Mouse (Mus musculus) liver, embryonic 16.5 days (tissue): ENCODE measurements around the gene Zc3h6. TPM values are rescaled to one million over a fixed set of nuclear protein-coding genes. Genes with fewer than 3 reads are reported as not detected.
A peak's percentile ranks its signal among the peaks of the same experiment; 100 is the strongest.

Source experiments
- ATAC-seq: fragments of 200-750 bp; cut with Nextera tagmentation; 2 replicates; pipeline ENCODE4 v1.8.0; 2017; ENCODE audit warnings: low read depth, mild to moderate bottlenecking, moderate number of reproducible peaks, moderate library complexity
- H3K27ac ChIP-seq: fragments of 300-500 bp; sonication (generic); 2 replicates; pipeline ENCODE4 v1.5.1; 2014; ENCODE audit warnings: mild to moderate bottlenecking, low read length
- H3K27me3 ChIP-seq: fragments of 300-500 bp; sonication (generic); 2 replicates; pipeline ENCODE4 v1.6.1; 2014; ENCODE audit warnings: low read depth, low read length, mixed read lengths; ENCODE audit not compliant: control insufficient read depth, insufficient read depth
- H3K36me3 ChIP-seq: fragments of 300-500 bp; sonication (generic); 2 replicates; pipeline ENCODE4 v1.6.1; 2014; ENCODE audit warnings: mild to moderate bottlenecking; ENCODE audit not compliant: control insufficient read depth, insufficient read depth
- H3K4me1 ChIP-seq: fragments of 300-500 bp; sonication (generic); 2 replicates; pipeline ENCODE4 v1.6.1; 2014; ENCODE audit warnings: low read depth, low read length, mixed read lengths; ENCODE audit not compliant: control insufficient read depth
- H3K4me2 ChIP-seq: fragments of 300-500 bp; sonication (generic); 2 replicates; pipeline ENCODE4 v1.6.1; 2014; ENCODE audit warnings: low read depth, low read length, mixed read lengths
- H3K4me3 ChIP-seq: fragments of 300-500 bp; sonication (generic); 2 replicates; pipeline ENCODE4 v1.5.1; 2014; ENCODE audit warnings: low read depth, mild to moderate bottlenecking, low read length
- H3K9ac ChIP-seq: fragments of 300-500 bp; sonication (generic); 2 replicates; pipeline ENCODE4 v1.6.1; 2014; ENCODE audit warnings: low read depth, low read length
- H3K9me3 ChIP-seq: fragments of 300-500 bp; sonication (generic); replicated peaks from 2 replicates; pipeline ENCODE4 v1.6.1; 2016; ENCODE audit warnings: low read length; ENCODE audit not compliant: control insufficient read depth
- WGBS: fragments of 180-500 bp; shearing (Covaris S2); extraction: QIAGEN DNeasy Blood & Tissue Kit; methylation state at CpG from one replicate; pipeline ENCODE4 v1.1.7; 2014; ENCODE audit not compliant: insufficient replicate concordance; 5-methylcytosine and 5-hydroxymethylcytosine counted together
- polyA plus RNA-seq: library from polyadenylated mRNA; unstranded; fragments of >200 nt; fragmentation: Nextera tagmentation; extraction: Ambion mirVana; gene quantifications from 2 replicates; pipeline ENCODE4 v1.2.1, GENCODE M21; 2015

Gene Zc3h6
- polyA plus RNA-seq, 1 experiment from 2014 or later, result 0.61 TPM

DNA sequence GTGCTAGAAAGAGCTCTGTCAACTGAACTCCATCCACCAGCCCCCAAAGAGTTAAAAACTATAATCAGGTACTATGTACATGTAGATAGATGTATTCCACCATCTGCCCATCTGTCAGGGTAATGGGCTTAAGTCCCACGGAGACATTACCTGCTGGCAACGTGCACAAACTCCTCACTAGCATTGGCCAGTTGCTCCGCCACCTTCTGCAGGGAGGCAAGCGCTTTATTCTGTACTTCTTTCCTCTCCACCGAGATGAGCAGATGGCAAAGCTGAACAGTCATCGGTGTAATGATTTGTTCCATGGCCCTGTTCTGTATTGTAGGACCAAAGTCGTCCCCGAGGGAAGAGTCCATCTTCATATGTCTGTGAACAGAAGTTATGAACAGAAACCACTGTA is 80.6 kb downstream of the Zc3h6 start, which contains the start of gene Vinac1:
Vinac1 (minus strand) TSS at position 362 of the 400 bp plus-strand sequence.
- no peak within 1 kb of the TSS for H3K27ac ChIP-seq

DNA sequence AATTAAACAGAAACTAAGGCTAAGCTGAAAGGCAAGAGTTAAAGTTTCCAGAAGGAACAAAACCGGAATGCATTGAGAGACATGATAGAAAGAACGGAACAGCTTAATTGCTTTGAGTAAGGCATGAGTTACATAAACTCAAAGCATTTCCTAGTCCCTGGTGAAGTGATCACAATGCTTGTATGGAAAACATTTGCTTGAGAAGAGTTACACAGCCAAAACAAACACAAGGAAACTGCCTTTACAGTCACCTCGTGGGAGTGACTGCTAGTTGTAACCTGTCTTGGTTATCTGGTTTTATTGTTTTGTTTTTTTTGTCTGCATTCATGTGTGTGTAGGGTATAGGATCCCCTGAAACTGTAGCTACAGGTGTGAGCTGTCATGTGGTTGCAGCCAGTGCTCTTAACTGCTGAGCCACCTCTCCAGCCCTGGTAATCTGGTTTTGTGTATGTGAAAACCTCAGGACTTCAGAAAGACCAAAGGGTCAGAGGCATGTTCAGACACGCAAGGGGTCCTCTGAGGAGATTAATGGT is 85.3 kb downstream of the Zc3h6 start:
- H3K27ac ChIP-seq, result no peak overlapping the region
- no peak for ATAC-seq
- no peaks in the 10 kb centered on the region for H3K36me3 ChIP-seq
- peaks cover 6% of the 10 kb centered on the region for H3K4me1 ChIP-seq
- no peak overlapping the region for H3K4me2 ChIP-seq
- H3K4me3 ChIP-seq, result no peak overlapping the region
- H3K9me3 ChIP-seq, result no peaks in the 10 kb centered on the region
- H3K27me3 ChIP-seq, result no peaks in the 10 kb centered on the region
- 45% methylated on average over 4 of the region's 4 CpGs for WGBS
- H3K9ac ChIP-seq, result no peak overlapping the region

More for the DNA sequence above, 80.6 kb downstream of the Zc3h6 start, which contains the start of gene Vinac1:
- Histone ChIP-seq H3K4me3 (no peak within 1 kb of the TSS), H3K36me3 (no peaks in the 10 kb centered on the region), H3K9ac (no peak within 1 kb of the TSS), H3K9me3 (no peaks in the 10 kb centered on the region), H3K4me1 (no peaks in the 10 kb centered on the region), H3K4me2 (no peak within 1 kb of the TSS), H3K27me3 (no peaks in the 10 kb centered on the region)
- WGBS, result 62% methylated on average over 8 of the region's 8 CpGs
- no peak for ATAC-seq

DNA sequence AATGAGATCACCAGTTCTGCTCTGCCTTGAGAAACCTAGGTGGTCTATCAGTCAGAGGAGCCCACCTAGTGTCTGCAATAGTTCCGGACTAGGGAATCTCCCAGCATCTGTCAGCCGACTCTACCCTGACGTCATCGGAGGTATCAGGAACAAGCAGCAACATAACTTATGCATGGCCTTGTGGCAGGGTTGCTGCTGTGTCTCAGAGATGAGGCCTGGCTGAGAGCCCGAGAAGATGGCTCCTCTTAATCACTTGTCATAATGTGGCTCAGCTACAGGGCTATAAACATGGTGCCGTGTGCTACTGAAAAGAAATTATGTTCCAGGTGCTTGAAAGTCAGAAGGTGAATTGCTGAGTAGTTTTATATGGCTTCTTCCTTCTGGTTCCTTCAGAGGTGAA is 88.5 kb downstream of the Zc3h6 start:
- ATAC-seq, result no peak
- Histone ChIP-seq H3K27ac (no peak overlapping the region), H3K36me3 (no peaks in the 10 kb centered on the region), H3K27me3 (no peaks in the 10 kb centered on the region), H3K4me2 (no peak overlapping the region), H3K9me3 (no peaks in the 10 kb centered on the region), H3K4me1 (peaks cover 18% of the 10 kb centered on the region), H3K9ac (no peak overlapping the region), H3K4me3 (no peak overlapping the region)
- 74% methylated on average over 6 of the region's 6 CpGs for WGBS

DNA sequence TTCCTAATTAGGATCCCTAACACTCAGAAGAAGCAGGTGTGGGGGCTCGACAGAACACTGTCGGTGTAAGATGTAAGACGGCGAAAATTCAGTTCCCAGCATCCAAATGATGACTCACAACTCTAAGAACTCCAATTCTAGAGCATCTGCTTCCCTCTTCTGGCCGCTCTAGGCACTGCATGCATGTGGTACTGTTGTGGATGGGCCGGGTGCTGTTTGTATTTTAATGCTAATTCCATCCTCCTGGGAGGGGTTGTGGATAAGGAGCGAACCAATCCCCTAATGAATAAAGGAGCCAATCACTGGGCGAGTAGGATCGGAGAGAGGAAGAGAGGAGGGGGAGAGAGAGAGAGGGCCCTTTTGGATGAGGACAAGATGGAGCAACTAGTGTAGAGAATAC is 89.4 kb downstream of the Zc3h6 start:
- Histone ChIP-seq H3K4me3 (no peak overlapping the region), H3K4me2 (no peak overlapping the region), H3K27me3 (no peaks in the 10 kb centered on the region), H3K27ac (no peak overlapping the region), H3K9ac (no peak overlapping the region), H3K36me3 (no peaks in the 10 kb centered on the region), H3K9me3 (no peaks in the 10 kb centered on the region), H3K4me1 (peaks cover 18% of the 10 kb centered on the region)
- ATAC-seq, result no peak
- WGBS, result 53% methylated on average over 9 of the region's 9 CpGs

DNA sequence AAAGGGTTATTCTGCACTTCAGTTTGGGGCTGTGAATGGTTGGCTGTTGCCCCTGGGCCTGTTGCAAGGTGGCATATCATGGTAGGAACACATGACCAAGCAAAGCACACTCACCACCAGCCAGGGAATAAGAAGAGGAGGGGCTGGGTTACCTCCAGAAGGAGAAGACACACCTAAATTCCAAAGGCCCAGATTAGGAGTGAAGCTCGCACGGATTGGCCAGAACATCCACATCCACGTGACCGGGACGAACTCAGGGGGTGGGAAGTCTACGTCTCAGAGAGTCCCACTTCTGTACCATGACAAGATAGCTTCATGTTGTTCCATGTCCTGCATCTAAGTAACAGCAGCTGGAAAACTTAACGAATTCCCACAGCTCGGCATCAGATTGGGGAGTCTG is 90.1 kb downstream of the Zc3h6 start:
- Histone ChIP-seq H3K4me3 (no peak overlapping the region), H3K27me3 (no peaks in the 10 kb centered on the region), H3K4me1 (peaks cover 18% of the 10 kb centered on the region), H3K27ac (no peak overlapping the region), H3K4me2 (no peak overlapping the region), H3K36me3 (no peaks in the 10 kb centered on the region), H3K9me3 (no peaks in the 10 kb centered on the region), H3K9ac (no peak overlapping the region)
- 83% methylated on average over 8 of the region's 8 CpGs for WGBS
- no peak for ATAC-seq

GRCm38 (mm10) chr2:129057920-129058361 is 90.7 kb downstream of the Zc3h6 start:
- Histone ChIP-seq H3K4me2 (peak overlapping the region; percentile 45), H3K4me3 (0 out of 2 replicates have a peak overlapping the region, but pooled peaks have one; percentile 2), H3K27ac (no peak overlapping the region), H3K27me3 (no peaks in the 10 kb centered on the region), H3K9ac (no peak overlapping the region), H3K36me3 (no peaks in the 10 kb centered on the region), H3K9me3 (no peaks in the 10 kb centered on the region), H3K4me1 (peaks cover 18% of the 10 kb centered on the region)
- 45% methylated on average over 6 of the region's 6 CpGs for WGBS
- ATAC-seq, result peak; percentile 99

DNA sequence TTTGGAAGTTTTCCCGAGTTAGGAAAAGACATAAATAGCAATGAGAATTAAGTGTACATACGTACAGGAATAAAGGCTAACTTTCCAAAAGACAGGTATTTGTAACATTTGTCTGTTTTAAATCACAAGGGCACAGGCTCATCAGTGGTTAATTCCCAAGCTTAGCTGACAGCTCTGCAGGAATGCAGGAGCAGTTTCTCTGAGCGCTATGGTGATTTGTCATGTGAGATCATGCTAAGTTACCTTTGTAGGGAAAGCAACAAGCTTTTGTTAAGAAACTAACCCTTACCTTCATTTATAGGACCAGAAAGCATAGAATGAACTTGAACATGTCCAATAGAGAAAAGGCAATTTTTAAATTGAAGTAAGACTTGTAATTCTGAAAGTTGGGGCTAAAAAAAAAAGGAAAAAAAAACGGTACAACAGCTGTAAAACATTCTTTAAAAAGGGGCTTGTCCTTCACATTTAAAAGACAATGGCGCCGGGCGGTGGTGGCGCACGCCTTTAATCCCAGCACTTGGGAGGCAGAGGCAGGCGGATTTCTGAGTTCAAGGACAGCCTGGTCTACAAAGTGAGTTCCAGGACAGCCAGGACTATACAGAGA is 94.4 kb downstream of the Zc3h6 start:
- ATAC-seq, result no peak
- 60% methylated on average over 10 of the region's 10 CpGs for WGBS
- Histone ChIP-seq H3K4me3 (no peak overlapping the region), H3K4me1 (peaks cover 29% of the 10 kb centered on the region), H3K9me3 (no peaks in the 10 kb centered on the region), H3K36me3 (no peaks in the 10 kb centered on the region), H3K9ac (no peak overlapping the region), H3K27me3 (no peaks in the 10 kb centered on the region; the same call in 1 of the 2 replicates), H3K27ac (no peak overlapping the region), H3K4me2 (no peak overlapping the region)

DNA sequence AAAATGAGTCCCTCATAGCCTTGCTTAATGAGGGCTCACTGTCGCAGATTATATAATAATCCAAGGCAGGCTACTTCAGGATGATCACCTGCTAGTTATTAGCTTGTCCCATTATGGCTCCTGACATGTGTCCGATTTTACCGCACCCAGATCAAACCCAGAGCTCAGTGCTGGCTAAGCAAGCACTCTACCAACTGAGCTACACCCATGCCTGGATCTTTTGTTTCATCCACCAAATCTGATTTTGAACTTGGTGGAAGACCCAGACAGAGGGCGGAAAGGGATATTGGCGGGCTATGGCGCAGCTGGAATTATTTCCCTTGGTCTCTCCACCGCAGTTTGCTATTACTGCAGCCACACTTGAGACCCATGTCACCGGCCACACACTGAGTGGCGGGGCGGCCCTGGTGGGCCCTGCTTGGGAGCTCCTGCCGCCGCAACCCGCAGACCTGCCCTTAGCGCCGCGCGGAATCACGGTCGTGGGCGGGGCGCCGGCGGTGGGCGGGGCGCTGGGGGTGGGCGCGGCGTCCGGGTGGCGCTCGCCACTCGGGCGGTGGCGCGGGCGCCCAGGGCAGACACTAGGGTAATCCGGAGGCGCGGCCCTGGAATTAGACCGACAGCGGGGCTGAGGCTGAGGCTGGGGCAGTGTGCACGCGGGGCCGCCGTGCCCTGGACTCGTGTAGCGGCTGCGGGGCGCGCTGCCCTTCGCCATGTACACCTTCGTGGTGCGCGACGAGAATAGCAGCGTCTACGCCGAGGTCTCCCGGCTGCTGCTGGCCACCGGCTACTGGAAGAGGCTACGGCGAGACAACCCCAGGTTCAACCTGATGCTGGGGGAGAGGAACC is 98.5 kb downstream of the Zc3h6 start, which contains the start of gene Ttl:
Ttl (plus strand) TSS at position 506 of the 846 bp plus-strand sequence.
- Histone ChIP-seq H3K4me1 (peaks cover 16% of the 10 kb centered on the region), H3K27me3 (no peaks in the 10 kb centered on the region; the same call in 1 of the 2 replicates), H3K27ac (no peak within 1 kb of the TSS; the same call in 1 of the 2 replicates), H3K4me3 (peak within 1 kb of the TSS; percentile 76), H3K36me3 (no peaks in the 10 kb centered on the region), H3K9ac (peak within 1 kb of the TSS; percentile 74), H3K9me3 (no peaks in the 10 kb centered on the region), H3K4me2 (peak within 1 kb of the TSS; percentile 95)
- WGBS, result 3% methylated on average over 60 of the region's 62 CpGs
- peak; percentile 96 for ATAC-seq
